10 mouse cellular contexts compared by ENCODE assay signal in genomic region chr6:54254759-54255158, GRCm38 (mm10).
A peak's percentile ranks its signal among the peaks of the same experiment; 100 is the strongest.
DNase-seq lines count a peak whose midpoint lies in the region; ATAC-seq and TF ChIP-seq lines count a peak whose summit lies in the region.
"Had no signal": no experiment of that assay in that cellular context is flagged by ENCODE, and none has a peak within 500 bp of the region (broad histone marks: within the 10 kb centered on the region; RNA-seq: fewer than 3 reads in every experiment).

No protein-coding gene starts in this region.

- no peak overlapping the region for H3K27ac ChIP-seq in heart, postnatal 0 days (ENCODE audit: low read depth)
- H3K27ac ChIP-seq in cortical plate, adult 2 months (ENCODE audit: insufficient read depth, low read length): no peak overlapping the region
- H3K27ac ChIP-seq: macrophage; neural tube, embryonic 13.5 days had no signal

- H3K4me1 ChIP-seq in heart, postnatal 0 days (ENCODE audit: control insufficient read depth, insufficient read depth): peaks cover 10% of the 10 kb centered on the region; the same call in 1 of the 2 replicates
- no peaks in the 10 kb centered on the region; the same call in none of the 2 replicates for H3K4me1 ChIP-seq in cortical plate, adult 2 months (ENCODE audit: control insufficient read depth, insufficient read depth, low read length)

- no peak overlapping the region for H3K4me3 ChIP-seq in heart, postnatal 0 days (ENCODE audit: low read depth, low read length)
- no peak overlapping the region for H3K4me3 ChIP-seq in cortical plate, adult 2 months (ENCODE audit: insufficient read depth, low read length)
- H3K4me3 ChIP-seq: heart, embryonic 13.5 days; neural tube, embryonic 13.5 days had no signal

- ATAC-seq in heart, postnatal 0 days (ENCODE audit: insufficient read depth, low read depth): 0 out of 2 replicates have a peak, but pooled peaks have one; percentile 16

- 67% methylated on average over 6 of the region's 6 CpGs for WGBS in heart, postnatal 0 days

- no peaks in the 10 kb centered on the region for H3K9me3 ChIP-seq in heart, postnatal 0 days (replicated peaks; ENCODE audit: control insufficient read depth, low read length)
- H3K9me3 ChIP-seq: heart, embryonic 13.5 days; neural tube, embryonic 13.5 days had no signal

- no peak for DNase-seq in heart, postnatal 0 days (ENCODE audit: low spot score)
- no peak for DNase-seq in heart, postnatal 36 days
- peak; percentile 30 for DNase-seq in right cerebral cortex, postnatal 14 days
- no peak for DNase-seq in right cerebral cortex, adult 18-20 months
- peak; percentile 70 for DNase-seq in testis, postnatal 10 days (ENCODE audit: low spot score)
- no peak for DNase-seq in yolk sac, embryonic 10.5 days (ENCODE audit: low spot score)

- H3K9ac ChIP-seq in heart, postnatal 0 days (replicated peaks; ENCODE audit: low read depth, low read length): no peak overlapping the region
- H3K9ac ChIP-seq: heart, embryonic 13.5 days; neural tube, embryonic 13.5 days had no signal

- no peak for TF ChIP-seq POLR2A in cortical plate, adult 2 months (IDR thresholded peaks at IDR 0.05; ENCODE audit: extremely low read depth, insufficient read depth, low read length)

- H3K36me3 ChIP-seq in heart, postnatal 0 days (replicated peaks; ENCODE audit: control insufficient read depth, insufficient read depth, low read length): no peaks in the 10 kb centered on the region
- H3K36me3 ChIP-seq: heart, embryonic 13.5 days; neural tube, embryonic 13.5 days had no signal

- H3K4me2 ChIP-seq in heart, postnatal 0 days (ENCODE audit: low read depth, low read length): no peak overlapping the region
- H3K4me2 ChIP-seq: heart, embryonic 13.5 days; neural tube, embryonic 13.5 days had no signal

- H3K27me3 ChIP-seq in heart, postnatal 0 days (ENCODE audit: control insufficient read depth, insufficient read depth, low read length): no peaks in the 10 kb centered on the region
- H3K27me3 ChIP-seq: heart, embryonic 13.5 days; neural tube, embryonic 13.5 days had no signal

- TF ChIP-seq CTCF in heart, postnatal 0 days (IDR thresholded peaks at IDR 0.05; ENCODE audit: low read depth): peak; percentile 25; the same call in 1 of the 2 replicates
- peak; percentile 38 for TF ChIP-seq CTCF in cortical plate, adult 2 months (IDR thresholded peaks at IDR 0.05; ENCODE audit: extremely low read depth, insufficient read depth, low read length)

- intact Hi-C loops in heart, postnatal 36 days (cut with DNase I): loop anchor here (5.0 kb wide), 1 partner anchor 73 kb away; the partner anchor contains the start of gene Prr15

- TF ChIP-seq EP300 in heart, postnatal 0 days (IDR thresholded peaks at IDR 0.05; ENCODE audit: low read depth): no peak

Comparison
In these comparisons a context has a peak if more than half of its experiments do, and no peak if none do; other contexts are left out.
1. DNase-seq: peak in right cerebral cortex, postnatal 14 days (single experiment) and testis, postnatal 10 days (single experiment); none in heart, postnatal 0 days (single experiment), heart, postnatal 36 days (0 of 2), right cerebral cortex, adult 18-20 months (single experiment) and yolk sac, embryonic 10.5 days (single experiment).